Mouse (Mus musculus) liver, embryonic 13.5 days (tissue): Measurements from ENCODE around the gene Best1. TPM values are rescaled to one million over a fixed set of nuclear protein-coding genes. Genes with fewer than 3 reads are reported as not detected.
A peak's percentile ranks its signal among the peaks of the same experiment; 100 is the strongest.

ENCODE experiments used
- ATAC-seq: fragments of 200-750 bp; cut with Nextera tagmentation; 2 replicates; pipeline ENCODE4 v1.8.0; 2017; ENCODE audit warnings: low read depth, mild to moderate bottlenecking, moderate number of reproducible peaks, moderate library complexity
- DNase-seq: peaks from one replicate; pipeline ENCODE4 v3.0.0; 2022
- H3K27ac ChIP-seq: fragments of 300-500 bp; sonication (generic); 2 replicates; pipeline ENCODE4 v1.5.1; 2015; ENCODE audit warnings: moderate library complexity, mild to moderate bottlenecking, inconsistent platforms
- H3K27me3 ChIP-seq: fragments of 300-500 bp; sonication (generic); 2 replicates; pipeline ENCODE4 v1.6.1; 2015; ENCODE audit warnings: mild to moderate bottlenecking, inconsistent platforms
- H3K36me3 ChIP-seq: fragments of 300-500 bp; sonication (generic); 2 replicates; pipeline ENCODE4 v1.6.1; 2015; ENCODE audit warnings: mild to moderate bottlenecking, inconsistent platforms
- H3K4me1 ChIP-seq: fragments of 300-500 bp; sonication (generic); replicated peaks from 2 replicates; pipeline ENCODE4 v1.6.1; 2015; ENCODE audit warnings: inconsistent platforms
- H3K4me2 ChIP-seq: fragments of 300-500 bp; sonication (generic); 2 replicates; pipeline ENCODE4 v1.6.1; 2015; ENCODE audit warnings: inconsistent platforms, mild to moderate bottlenecking, moderate library complexity
- H3K4me3 ChIP-seq: fragments of 300-500 bp; sonication (generic); replicated peaks from 2 replicates; pipeline ENCODE4 v1.5.1; 2015; ENCODE audit warnings: mild to moderate bottlenecking, inconsistent platforms
- H3K9ac ChIP-seq: fragments of 300-500 bp; sonication (generic); 2 replicates; pipeline ENCODE4 v1.6.1; 2015; ENCODE audit warnings: mild to moderate bottlenecking, inconsistent platforms
- H3K9me3 ChIP-seq: fragments of 300-500 bp; sonication (generic); replicated peaks from 2 replicates; pipeline ENCODE4 v1.6.1; 2016; ENCODE audit warnings: inconsistent platforms
- WGBS: fragments of 180-500 bp; shearing (Covaris S2); methylation state at CpG from one replicate; pipeline ENCODE4 v1.1.7; 2015; ENCODE audit not compliant: insufficient replicate concordance; 5-methylcytosine and 5-hydroxymethylcytosine counted together
- polyA plus RNA-seq: library from polyadenylated mRNA; unstranded; fragments of >200 nt; fragmentation: Nextera tagmentation; extraction: Ambion mirVana; gene quantifications from 2 replicates; pipeline ENCODE4 v1.2.1, GENCODE M21; 2015

Best1 gene
- polyA plus RNA-seq, 1 experiment from 2014 or later, result 0.17 TPM

GRCm38 (mm10) chr19:10039615-10040014 is 38.2 kb upstream of the Best1 start:
- H3K9ac ChIP-seq, result no peak overlapping the region
- no peak for DNase-seq
- no peak for ATAC-seq
- H3K4me3 ChIP-seq, result no peak overlapping the region
- WGBS, result 68% methylated on average over 2 of the region's 2 CpGs
- peaks cover 20% of the 10 kb centered on the region; the same call in 1 of the 2 replicates for H3K27me3 ChIP-seq
- peaks cover 79% of the 10 kb centered on the region for H3K4me1 ChIP-seq
- no peak overlapping the region for H3K27ac ChIP-seq
- no peaks in the 10 kb centered on the region for H3K9me3 ChIP-seq
- no peak overlapping the region for H3K4me2 ChIP-seq
- H3K36me3 ChIP-seq, result peaks cover 43% of the 10 kb centered on the region

GRCm38 (mm10) chr19:10038910-10039309 is 37.5 kb upstream of the Best1 start:
- peaks cover 79% of the 10 kb centered on the region for H3K4me1 ChIP-seq
- ATAC-seq, result no peak
- H3K4me2 ChIP-seq, result no peak overlapping the region
- H3K4me3 ChIP-seq, result no peak overlapping the region
- no peaks in the 10 kb centered on the region for H3K9me3 ChIP-seq
- peaks cover 50% of the 10 kb centered on the region for H3K36me3 ChIP-seq
- DNase-seq, result no peak
- H3K27ac ChIP-seq, result no peak overlapping the region
- no peak overlapping the region for H3K9ac ChIP-seq
- H3K27me3 ChIP-seq, result peaks cover 20% of the 10 kb centered on the region; the same call in 1 of the 2 replicates
- 57% methylated on average over 3 of the region's 3 CpGs for WGBS

GRCm38 (mm10) chr19:10038364-10038763 is 36.9 kb upstream of the Best1 start:
- Histone ChIP-seq H3K9me3 (no peaks in the 10 kb centered on the region), H3K36me3 (peaks cover 56% of the 10 kb centered on the region), H3K27me3 (peaks cover 20% of the 10 kb centered on the region; the same call in 1 of the 2 replicates), H3K4me2 (no peak overlapping the region), H3K4me1 (peaks cover 75% of the 10 kb centered on the region), H3K9ac (no peak overlapping the region), H3K27ac (no peak overlapping the region), H3K4me3 (no peak overlapping the region)
- no peak for DNase-seq
- no peak for ATAC-seq
- WGBS, result 85% methylated on average over 3 of the region's 3 CpGs

GRCm38 (mm10) chr19:10037534-10037933 is 36.1 kb upstream of the Best1 start:
- H3K27ac ChIP-seq, result no peak overlapping the region
- DNase-seq, result no peak
- 67% methylated on average over 2 of the region's 2 CpGs for WGBS
- peaks cover 20% of the 10 kb centered on the region; the same call in 1 of the 2 replicates for H3K27me3 ChIP-seq
- H3K9me3 ChIP-seq, result no peaks in the 10 kb centered on the region
- H3K4me3 ChIP-seq, result no peak overlapping the region
- H3K4me1 ChIP-seq, result peaks cover 75% of the 10 kb centered on the region
- no peak for ATAC-seq
- no peak overlapping the region for H3K4me2 ChIP-seq
- no peak overlapping the region for H3K9ac ChIP-seq
- H3K36me3 ChIP-seq, result peaks cover 64% of the 10 kb centered on the region

- Histone ChIP-seq H3K9ac (0 out of 2 replicates have a peak overlapping the region, but pooled peaks have one; percentile 9), H3K36me3 (peaks cover 90% of the 10 kb centered on the region), H3K27me3 (no peaks in the 10 kb centered on the region)
These were observed 33.5 kb upstream of the Best1 start for GRCm38 (mm10) chr19:10034785-10035447.

GRCm38 (mm10) chr19:10034356-10034755 is 32.9 kb upstream of the Best1 start:
- no peaks in the 10 kb centered on the region for H3K9me3 ChIP-seq
- WGBS, result 89% methylated on average over 5 of the region's 5 CpGs
- 0 out of 2 replicates have a peak overlapping the region, but pooled peaks have one; percentile 9 for H3K9ac ChIP-seq
- DNase-seq (no peak), ATAC-seq (peak; percentile 21)
- H3K27me3 ChIP-seq, result no peaks in the 10 kb centered on the region
- no peak overlapping the region for H3K27ac ChIP-seq
- H3K4me3 ChIP-seq, result no peak overlapping the region
- H3K4me2 ChIP-seq, result no peak overlapping the region
- peaks cover 54% of the 10 kb centered on the region for H3K4me1 ChIP-seq
- peaks cover 96% of the 10 kb centered on the region for H3K36me3 ChIP-seq

More at GRCm38 (mm10) chr19:10034785-10035447, 33.5 kb upstream of the Best1 start:
- H3K9me3 ChIP-seq, result no peaks in the 10 kb centered on the region
- WGBS, result 74% methylated on average over 8 of the region's 8 CpGs
- no peak overlapping the region for H3K4me3 ChIP-seq
- no peak overlapping the region for H3K4me2 ChIP-seq
- H3K4me1 ChIP-seq, result peaks cover 54% of the 10 kb centered on the region
- ATAC-seq, result peak; percentile 66
- H3K27ac ChIP-seq, result no peak overlapping the region
- peak; percentile 66 for DNase-seq

- H3K4me3 ChIP-seq, result no peak overlapping the region
- no peak overlapping the region for H3K4me2 ChIP-seq
- ATAC-seq, result peak; percentile 53
- no peak overlapping the region; the same call in 1 of the 2 replicates for H3K27ac ChIP-seq
- peaks cover 98% of the 10 kb centered on the region for H3K36me3 ChIP-seq
- H3K9me3 ChIP-seq, result no peaks in the 10 kb centered on the region
- peaks cover 48% of the 10 kb centered on the region for H3K4me1 ChIP-seq
- no peaks in the 10 kb centered on the region for H3K27me3 ChIP-seq
- no peak overlapping the region for H3K9ac ChIP-seq
- 48% methylated on average over 8 of the region's 8 CpGs for WGBS
- peak; percentile 60 for DNase-seq
These were observed 32.0 kb upstream of the Best1 start for GRCm38 (mm10) chr19:10033211-10033973.

GRCm38 (mm10) chr19:10029746-10030145 is 28.3 kb upstream of the Best1 start:
- WGBS, result 95% methylated on average over 2 of the region's 2 CpGs
- DNase-seq (no peak), ATAC-seq (no peak)
- Histone ChIP-seq H3K4me3 (no peak overlapping the region), H3K4me1 (peaks cover 42% of the 10 kb centered on the region), H3K27ac (no peak overlapping the region), H3K4me2 (no peak overlapping the region), H3K36me3 (peaks cover 100% of the 10 kb centered on the region), H3K9ac (no peak overlapping the region), H3K27me3 (no peaks in the 10 kb centered on the region), H3K9me3 (no peaks in the 10 kb centered on the region)

- H3K9ac ChIP-seq, result no peak overlapping the region
- H3K4me3 ChIP-seq, result 0 out of 2 replicates have a peak overlapping the region, but pooled peaks have one; percentile 0
- no peaks in the 10 kb centered on the region for H3K27me3 ChIP-seq
- no peaks in the 10 kb centered on the region for H3K9me3 ChIP-seq
- DNase-seq (no peak), ATAC-seq (peak; percentile 19)
- WGBS, result 17% methylated on average over 8 of the region's 8 CpGs
- H3K27ac ChIP-seq, result peak overlapping the region; percentile 66
- H3K36me3 ChIP-seq, result peaks cover 100% of the 10 kb centered on the region
- H3K4me1 ChIP-seq, result peaks cover 65% of the 10 kb centered on the region
- H3K4me2 ChIP-seq, result peak overlapping the region; percentile 15
These were observed 23.9 kb upstream of the Best1 start for GRCm38 (mm10) chr19:10025169-10025875.

GRCm38 (mm10) chr19:10023304-10023758 is 21.9 kb upstream of the Best1 start:
- 0 out of 2 replicates have a peak overlapping the region, but pooled peaks have one; percentile 3 for H3K4me3 ChIP-seq
- DNase-seq, result no peak
- H3K9me3 ChIP-seq, result no peaks in the 10 kb centered on the region
- H3K4me2 ChIP-seq, result peak overlapping the region; percentile 25
- H3K4me1 ChIP-seq, result peaks cover 83% of the 10 kb centered on the region
- no peaks in the 10 kb centered on the region for H3K27me3 ChIP-seq
- no peak for ATAC-seq
- 45% methylated on average over 9 of the region's 9 CpGs for WGBS
- peak overlapping the region; percentile 41; the same call in 1 of the 2 replicates for H3K9ac ChIP-seq
- H3K36me3 ChIP-seq, result peaks cover 98% of the 10 kb centered on the region
- H3K27ac ChIP-seq, result peak overlapping the region; percentile 58
